Mouse (Mus musculus) kidney, postnatal 10 days (tissue): Measurements from ENCODE around the gene Pkm.

Source experiments
- DNase-seq: peaks from one replicate; pipeline ENCODE4 v3.0.0; 2021; ENCODE audit warnings: mixed read lengths

The Pkm gene

DNA sequence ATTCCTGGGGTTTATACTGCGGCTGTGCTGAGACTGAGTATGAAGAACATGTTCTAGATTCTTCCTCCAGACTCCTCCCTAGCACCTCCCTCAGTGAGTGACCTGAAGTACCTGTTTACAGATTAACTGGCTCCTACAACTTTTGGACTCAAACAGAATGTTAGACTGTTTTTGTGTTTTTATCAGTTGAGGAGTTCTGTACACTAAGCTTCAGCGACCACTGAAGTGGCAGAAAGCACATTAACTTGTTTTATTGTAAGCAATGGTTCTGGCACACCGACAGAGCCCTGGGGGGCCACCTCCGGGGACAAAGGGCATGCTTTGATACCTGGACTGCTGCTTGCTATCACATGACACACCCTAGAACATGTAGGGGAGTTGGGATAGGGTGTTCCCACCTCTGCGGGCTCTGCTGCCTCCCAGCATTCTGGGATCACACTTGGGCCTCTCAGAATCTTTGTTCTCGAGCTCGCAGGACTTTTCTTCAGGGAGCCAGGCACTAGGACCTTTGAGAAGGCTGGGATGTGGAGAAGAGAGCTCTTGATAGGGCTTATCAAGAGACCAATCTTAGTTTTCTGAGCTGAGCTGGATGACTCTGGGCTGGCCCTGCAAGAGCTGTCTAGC lies 60.2 kb downstream of the Pkm start:
- peak; percentile 50 for DNase-seq

DNA sequence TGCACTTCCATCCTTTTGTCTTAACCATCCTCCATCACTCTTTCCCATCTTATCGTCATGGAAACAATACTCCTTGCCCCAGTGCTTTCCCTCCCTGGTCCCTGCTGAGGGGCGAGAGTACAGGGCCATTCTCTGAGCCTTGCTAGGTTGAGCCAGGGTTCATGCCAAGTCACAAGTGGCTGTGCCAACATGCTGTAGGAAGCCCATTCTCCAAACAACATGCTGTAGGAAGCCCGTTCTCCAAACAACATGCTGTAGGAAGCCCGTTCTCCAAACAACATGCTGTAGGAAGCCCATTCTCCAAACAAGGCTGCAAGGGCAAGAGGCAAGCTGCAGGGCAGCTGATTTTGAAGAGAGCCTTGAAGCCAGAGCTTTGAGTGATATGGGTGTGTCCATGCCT lies 62.1 kb downstream of the Pkm start:
- DNase-seq = no peak

DNA sequence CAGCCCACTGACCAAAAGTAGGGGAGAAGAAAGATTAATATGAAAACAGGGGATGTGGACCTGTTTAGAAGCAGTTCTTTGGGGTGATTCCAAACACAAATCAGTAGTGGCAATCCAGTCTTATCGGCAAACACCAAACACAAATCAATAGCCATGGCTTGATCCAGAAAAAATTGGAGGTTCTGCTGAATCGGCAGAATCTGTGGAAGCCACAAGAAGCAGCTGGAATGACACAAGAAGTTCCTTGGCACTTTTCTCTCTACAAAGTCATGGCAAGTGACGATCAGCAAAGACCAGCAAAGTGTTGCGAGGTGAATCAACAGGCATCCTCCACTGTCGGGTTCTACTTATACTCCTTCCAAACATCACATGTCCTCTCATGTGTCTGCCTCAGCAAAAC lies 65.0 kb downstream of the Pkm start:
- no peak for DNase-seq

DNA sequence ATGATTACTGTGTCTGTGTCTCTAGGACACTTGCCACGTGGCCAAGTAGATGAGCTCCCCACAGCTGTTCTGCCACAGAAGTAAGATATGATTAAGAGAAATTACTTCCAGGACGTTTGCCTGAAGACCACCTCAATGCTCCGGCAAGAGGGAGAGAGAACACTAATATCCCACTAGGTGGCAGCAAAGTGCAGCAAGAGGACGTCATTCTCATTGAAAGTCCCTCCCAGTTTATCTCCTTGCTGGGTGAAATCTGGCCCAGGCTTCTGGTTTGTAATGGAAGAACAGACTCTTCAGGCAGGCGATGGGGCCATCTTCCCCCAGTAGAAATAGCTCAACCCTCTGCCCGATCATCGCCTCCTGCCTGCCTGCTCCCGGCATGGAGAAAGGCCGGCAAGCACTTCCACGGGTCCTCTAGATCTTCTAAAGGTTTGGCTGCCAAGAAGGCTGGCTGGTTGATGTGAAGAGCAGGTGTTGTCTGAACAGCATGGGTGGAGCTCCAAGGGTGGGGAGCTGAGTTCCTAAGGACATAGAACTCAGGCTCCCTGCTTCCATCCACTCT lies 67.0 kb downstream of the Pkm start:
- peak; percentile 83 for DNase-seq

DNA sequence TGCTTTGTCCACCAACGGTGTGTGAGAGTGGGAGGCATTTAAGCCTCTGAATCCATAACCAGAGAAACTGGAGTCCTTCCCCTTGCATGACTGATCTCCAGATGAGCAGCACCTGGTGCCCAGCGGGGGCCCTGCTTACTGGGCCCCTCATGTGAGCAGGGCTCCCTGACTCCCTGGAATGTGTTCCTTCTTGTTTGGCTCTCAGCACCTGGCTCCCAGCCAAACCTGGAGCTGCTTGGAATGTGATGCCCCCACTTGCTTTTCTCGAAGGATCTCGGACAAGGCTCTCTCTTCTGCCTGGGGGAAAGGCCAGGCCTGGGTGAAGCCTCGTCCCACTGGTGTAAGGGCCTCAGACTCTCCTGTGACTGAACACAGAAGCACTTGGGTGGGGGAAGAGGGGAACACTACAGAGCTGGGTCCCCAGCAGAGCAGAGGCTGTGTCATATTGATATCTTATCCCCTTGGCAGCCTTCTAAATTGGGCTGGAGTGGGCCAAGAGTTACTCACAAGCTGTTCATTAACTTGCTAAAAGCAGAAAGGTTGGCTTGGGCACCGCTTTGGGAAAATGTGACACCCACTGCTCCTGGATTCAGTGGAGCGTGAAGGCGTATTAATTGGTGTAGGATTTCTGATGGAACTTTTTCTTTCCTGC lies 67.7 kb downstream of the Pkm start:
- peak; percentile 91 for DNase-seq

DNA sequence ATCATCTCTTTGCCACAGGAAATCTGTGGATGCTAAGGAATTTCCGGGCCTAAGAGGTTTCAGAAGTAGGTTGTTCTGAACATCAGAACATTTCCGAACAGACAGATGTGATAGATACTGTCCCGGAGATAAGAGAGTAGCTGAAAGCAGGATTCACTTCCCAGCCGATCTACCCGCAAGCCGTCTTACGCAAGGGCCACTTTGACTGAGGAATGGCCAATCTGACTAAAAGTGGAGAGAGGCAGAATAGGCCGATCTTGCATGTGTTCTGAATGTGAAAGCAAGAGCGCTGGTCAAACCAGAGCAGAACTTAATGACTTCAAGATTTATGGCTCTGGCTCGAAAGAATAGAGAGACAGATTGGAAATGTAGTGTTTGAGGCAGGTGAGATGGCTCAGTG lies 69.3 kb downstream of the Pkm start:
- DNase-seq = no peak

DNA sequence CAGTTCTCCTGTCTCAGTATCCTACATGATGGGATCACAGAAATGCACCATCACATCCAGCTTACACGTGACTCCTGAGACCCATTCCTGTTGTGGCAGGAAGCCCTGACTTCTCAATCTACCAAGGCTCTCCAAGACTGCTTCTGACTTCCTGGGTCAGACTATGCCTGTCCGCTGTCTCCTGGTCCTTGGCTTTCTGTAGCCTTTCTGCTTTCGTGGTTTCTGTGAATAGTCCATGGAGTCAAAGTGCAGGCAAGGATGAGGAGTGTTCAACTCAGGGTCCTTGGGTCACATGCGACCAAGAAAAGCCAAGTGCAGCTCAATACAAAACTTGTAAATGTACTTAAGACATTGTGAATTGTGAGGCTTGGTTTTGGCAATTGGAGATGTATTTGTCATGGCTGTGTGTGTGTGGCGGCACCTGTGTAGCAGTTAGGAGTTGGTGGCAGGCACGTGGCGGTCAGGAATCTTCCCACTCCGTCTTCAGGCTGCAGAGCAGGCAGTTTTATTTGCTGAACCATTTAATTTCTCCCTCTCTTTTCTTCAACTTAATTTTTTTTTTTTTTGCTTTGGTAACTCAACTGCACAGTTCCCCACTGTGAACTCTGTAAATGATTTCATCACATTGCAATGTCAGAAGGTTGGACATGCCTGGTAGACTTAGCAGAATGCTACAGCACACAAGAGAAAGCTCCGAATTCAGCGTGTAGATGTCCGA lies 71.6 kb downstream of the Pkm start:
- peak; percentile 60 for DNase-seq
